Mouse (Mus musculus) heart, adult 2 months (tissue): Measurements from ENCODE around the gene Sf3b3. TPM values are rescaled to one million over a fixed set of nuclear protein-coding genes. Genes with fewer than 3 reads are reported as not detected.
"Not testable (repeated sequence)": the region's sequence is repeated elsewhere in the genome, so short reads cannot be mapped to it uniquely, and the experiment has no call there.

Experiments used
- DNase-seq, 2 experiments: peaks; one replicate each; pipeline ENCODE4 v3.0.0; 2021
- H3K27ac ChIP-seq: fragments of 200-600 bp; 2 replicates; pipeline ENCODE4 v1.8.1; 2022
- H3K27me3 ChIP-seq: fragments of 200-500 bp; 2 replicates; pipeline ENCODE4 v1.6.1; 2012; ENCODE audit warnings: mild to moderate bottlenecking, low read length, inconsistent platforms, mixed read lengths; ENCODE audit not compliant: control insufficient read depth, insufficient read depth
- H3K36me3 ChIP-seq: fragments of 200-500 bp; 2 replicates; pipeline ENCODE4 v1.6.1; 2012; ENCODE audit warnings: low read length, inconsistent platforms; ENCODE audit not compliant: control insufficient read depth, insufficient read depth
- H3K4me1 ChIP-seq: fragments of 200-500 bp; 2 replicates; pipeline ENCODE4 v1.6.1; 2011; ENCODE audit warnings: low read length; ENCODE audit not compliant: control insufficient read depth, insufficient read depth
- H3K4me3 ChIP-seq: fragments of 200-600 bp; 2 replicates; pipeline ENCODE4 v1.8.1; 2022
- H3K79me2 ChIP-seq: fragments of 200-500 bp; replicated peaks from 2 replicates; pipeline ENCODE4 v1.6.1; 2012; ENCODE audit warnings: mild to moderate bottlenecking, inconsistent platforms, low read length, moderate library complexity, mixed read lengths; ENCODE audit not compliant: control insufficient read depth, insufficient read depth
- H3K9ac ChIP-seq: fragments of 200-500 bp; 2 replicates; pipeline ENCODE4 v1.6.1; 2012; ENCODE audit warnings: low read depth, mild to moderate bottlenecking, control low read depth, inconsistent platforms, low read length, mixed read lengths
- CTCF ChIP-seq: fragments of 200-600 bp; IDR thresholded peaks from 2 replicates; pipeline ENCODE4 v1.8.1; 2022; ENCODE audit warnings: antibody characterized with exemption, mild to moderate bottlenecking, moderate library complexity
- EP300 ChIP-seq: fragments of 200-500 bp; IDR thresholded peaks from 2 replicates; pipeline ENCODE4 v1.6.1; 2011; ENCODE audit warnings: low read depth, low read length, control low read depth; ENCODE audit not compliant: insufficient read depth
- POLR2A ChIP-seq: fragments of 200-500 bp; IDR thresholded peaks from 2 replicates; pipeline ENCODE4 v1.6.1; 2011; ENCODE audit warnings: mild to moderate bottlenecking, low read depth, low read length, control low read depth; ENCODE audit not compliant: insufficient read depth
- WGBS: fragments of 180-500 bp; shearing (Covaris S2); methylation state at CpG from one replicate; pipeline ENCODE4 v1.1.7; 2018; 5-methylcytosine and 5-hydroxymethylcytosine counted together
- intact Hi-C: fragments of 180-260 bp; cut with DNase I; formaldehyde crosslinking; loops from one replicate; pipeline ENCODE4 v1.15.1; 2025
- polyA plus RNA-seq: library from polyadenylated mRNA; depleted of rRNA; stranded (reverse); fragments of >200 nt; gene quantifications from 2 replicates; pipeline ENCODE4 v1.2.3, GENCODE M21; 2012
- total RNA-seq, 2 experiments: library from RNA; stranded (reverse); gene quantifications; 2 replicates each; pipeline ENCODE4 v1.2.3; 2021

The Sf3b3 gene
- total and polyA plus RNA-seq, 3 experiments, result 19.2 to 39.7 (median 38.3) TPM

DNA sequence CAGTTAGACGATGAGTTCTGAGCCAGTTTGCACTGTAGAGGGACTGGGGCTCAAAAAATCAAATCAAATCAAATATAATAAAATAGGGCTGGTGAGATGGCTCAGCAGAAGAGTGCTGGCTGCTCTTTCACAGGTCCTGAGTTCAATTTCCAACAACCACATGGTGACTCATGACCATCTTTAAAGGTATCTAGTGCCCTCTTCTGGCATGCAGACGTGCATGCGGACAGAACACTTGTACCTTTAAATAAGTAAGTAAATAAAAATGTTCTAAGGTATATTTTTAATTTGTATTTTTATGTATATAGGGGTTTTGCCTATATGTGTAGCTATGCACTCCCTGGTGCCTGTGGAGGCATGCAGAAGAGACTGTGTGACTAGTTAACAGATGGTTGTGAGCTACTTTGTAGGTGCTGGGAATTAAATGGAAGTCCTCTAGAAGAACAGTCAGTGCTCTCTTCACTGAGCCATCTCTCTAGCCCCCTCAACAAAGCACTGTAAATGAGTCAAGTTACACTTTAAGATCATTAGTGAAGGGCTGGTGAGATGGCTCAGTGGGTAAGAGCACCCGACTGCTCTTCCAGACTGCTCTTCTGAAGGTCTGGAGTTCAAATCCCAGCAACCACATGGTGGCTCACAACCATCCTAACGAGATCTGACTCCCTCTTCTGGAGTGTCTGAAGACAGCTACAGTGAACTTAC, 10.3 kb upstream of the Sf3b3 start:
- 71% methylated on average over 5 of the region's 5 CpGs for WGBS

DNA sequence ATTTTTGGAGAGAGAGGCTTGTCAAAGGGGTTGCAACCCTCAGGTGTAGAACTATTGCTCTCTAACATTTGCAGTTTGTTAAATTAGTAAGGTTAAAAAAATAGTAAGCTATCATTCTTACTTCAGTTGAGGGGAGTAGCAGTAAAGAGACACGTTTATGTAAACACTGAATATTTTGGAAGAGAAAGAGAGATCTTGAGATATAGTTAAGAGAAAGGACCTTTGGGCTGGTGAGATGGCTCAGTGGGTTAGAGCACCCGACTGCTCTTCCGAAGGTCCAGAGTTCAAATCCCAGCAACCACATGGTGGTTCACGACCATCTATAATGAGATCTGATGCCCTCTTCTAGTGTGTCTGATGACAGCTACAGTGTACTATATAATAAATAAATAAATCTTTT, 9.5 kb upstream of the Sf3b3 start:
- H3K36me3 ChIP-seq, H3K27ac ChIP-seq, H3K27me3 ChIP-seq, H3K9ac ChIP-seq, H3K4me3 ChIP-seq, H3K4me1 ChIP-seq, H3K79me2 ChIP-seq, intact Hi-C loops, DNase-seq: not testable (repeated sequence)
- 85% methylated on average over 4 of the region's 4 CpGs for WGBS

More for the DNA sequence above, 10.3 kb upstream of the Sf3b3 start:
- Histone ChIP-seq H3K4me3 (no peak overlapping the region), H3K36me3 (peaks cover 6% of the 10 kb centered on the region), H3K79me2 (no peaks in the 10 kb centered on the region), H3K27ac (no peak overlapping the region), H3K4me1 (no peaks in the 10 kb centered on the region), H3K9ac (no peak overlapping the region), H3K27me3 (no peaks in the 10 kb centered on the region)
- no peak for DNase-seq
- peak; percentile 65 for TF ChIP-seq CTCF
- no peak for TF ChIP-seq EP300
- intact Hi-C loops, result no loop called here

DNA sequence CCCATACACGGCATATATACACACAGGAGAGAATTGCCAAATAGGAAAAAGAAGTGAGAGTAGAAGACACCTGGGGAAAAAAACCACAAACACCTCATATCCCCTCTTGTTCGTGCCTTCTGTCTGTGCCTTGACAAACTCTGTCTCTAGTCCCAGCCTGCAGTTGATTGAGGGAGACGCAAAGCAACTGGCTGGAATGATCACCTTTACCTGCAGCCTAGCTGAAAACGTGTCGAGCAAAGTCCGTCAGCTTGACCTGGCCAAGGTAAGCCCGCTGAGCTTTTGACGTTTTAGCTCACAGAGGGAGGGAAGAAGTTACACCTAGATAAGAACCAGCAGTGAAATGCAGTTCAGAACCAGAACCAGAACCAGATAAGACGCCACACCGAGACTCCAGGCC, 4.6 kb upstream of the Sf3b3 start:
- intact Hi-C loops, result no loop called here
- H3K79me2 ChIP-seq, result no peaks in the 10 kb centered on the region
- H3K27me3 ChIP-seq, result no peaks in the 10 kb centered on the region
- peaks cover 11% of the 10 kb centered on the region for H3K36me3 ChIP-seq
- DNase-seq, result no peak
- no peak overlapping the region for H3K27ac ChIP-seq
- H3K9ac ChIP-seq, result no peak overlapping the region
- no peak overlapping the region for H3K4me3 ChIP-seq
- TF ChIP-seq CTCF, result no peak
- no peak for TF ChIP-seq POLR2A
- no peak for TF ChIP-seq EP300
- H3K4me1 ChIP-seq, result peaks cover 2% of the 10 kb centered on the region; the same call in 1 of the 2 replicates
- 92% methylated on average over 10 of the region's 10 CpGs for WGBS

DNA sequence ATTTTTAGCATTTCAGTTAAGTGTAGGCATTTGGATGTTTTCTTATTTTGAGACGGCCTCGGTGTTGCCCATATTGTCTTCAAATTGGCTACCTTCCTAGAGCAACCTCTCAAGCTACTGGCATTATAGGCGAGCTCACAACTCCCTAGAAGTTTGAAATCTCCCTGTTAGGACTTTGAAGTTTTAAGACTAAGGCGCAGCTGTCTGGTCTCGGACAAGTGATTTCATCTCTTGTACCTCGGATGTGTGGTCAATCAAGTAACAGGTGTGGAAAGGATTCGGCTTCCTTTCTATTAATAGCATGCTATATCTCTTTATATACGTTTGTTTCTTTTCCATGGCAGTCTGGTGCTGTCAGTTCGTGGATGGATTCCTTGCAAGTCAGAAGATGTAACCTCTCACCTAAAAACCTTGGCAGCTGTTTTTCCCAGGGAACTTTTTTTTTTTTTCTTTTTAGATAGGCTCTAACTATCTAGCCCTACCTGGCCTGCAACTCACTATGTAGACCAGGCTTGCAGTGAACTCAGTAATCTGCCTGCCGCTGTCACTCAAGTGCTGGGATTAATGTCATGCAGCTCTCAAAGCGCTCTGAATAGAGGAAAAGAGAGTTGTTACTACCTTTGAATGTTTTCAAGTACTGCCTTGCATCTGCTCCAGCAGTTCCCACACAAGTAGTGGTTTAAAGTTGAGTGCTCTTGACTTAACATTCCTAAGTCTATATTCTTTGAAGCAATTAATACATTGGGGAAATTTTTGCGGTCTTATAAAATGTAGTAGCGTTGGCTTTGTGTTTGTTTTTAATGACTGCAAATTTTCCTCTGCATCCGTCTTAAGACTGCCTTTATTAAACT, 1.3 kb upstream of the Sf3b3 start:
- H3K4me1 ChIP-seq, result peaks cover 5% of the 10 kb centered on the region
- peak overlapping the region; percentile 83 for H3K4me3 ChIP-seq
- no peak overlapping the region for H3K9ac ChIP-seq
- DNase-seq, result no peak
- H3K79me2 ChIP-seq, result peaks cover 3% of the 10 kb centered on the region
- TF ChIP-seq POLR2A (no peak), CTCF (no peak), EP300 (no peak)
- H3K36me3 ChIP-seq, result peaks cover 14% of the 10 kb centered on the region
- intact Hi-C loops, result loop anchor here (10.0 kb wide), 1 partner anchor 203 kb away; no protein-coding TSS in a partner anchor
- H3K27me3 ChIP-seq, result no peaks in the 10 kb centered on the region
- peak overlapping the region; percentile 92; the same call in 1 of the 2 replicates for H3K27ac ChIP-seq
- 31% methylated on average over 14 of the region's 14 CpGs for whole genome bisulfite sequencing

DNA sequence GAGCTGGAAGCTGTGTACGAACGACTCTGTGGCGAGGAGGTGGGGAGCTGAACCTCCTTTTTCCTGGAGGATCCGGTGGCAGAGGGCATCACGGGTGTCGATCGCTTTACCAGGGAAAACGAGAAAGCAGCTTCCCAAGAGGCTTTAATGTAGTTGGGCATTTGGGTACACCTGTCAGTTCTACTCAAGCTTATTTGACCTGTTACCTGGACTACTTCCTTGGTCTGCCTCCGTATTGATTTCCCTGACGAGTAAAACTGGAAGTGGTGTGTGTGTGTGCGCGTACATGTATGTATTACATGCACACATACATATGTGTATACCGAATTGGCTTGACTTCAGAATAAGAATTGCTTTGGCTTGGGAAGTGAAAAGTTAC, 573 bp upstream of the Sf3b3 start:
- intact Hi-C loops, result loop anchor here (10.0 kb wide), 1 partner anchor 202 kb away; no protein-coding TSS in a partner anchor
- under 1% methylated on average over 13 of the region's 13 CpGs for WGBS
- Histone ChIP-seq H3K27me3 (no peaks in the 10 kb centered on the region), H3K4me1 (peaks cover 5% of the 10 kb centered on the region), H3K4me3 (peak overlapping the region; percentile 83), H3K36me3 (peaks cover 16% of the 10 kb centered on the region), H3K27ac (peak overlapping the region; percentile 92), H3K9ac (peak overlapping the region; percentile 88), H3K79me2 (peaks cover 3% of the 10 kb centered on the region)
- no peak for DNase-seq
- TF ChIP-seq POLR2A (no peak), CTCF (no peak), EP300 (no peak)

DNA sequence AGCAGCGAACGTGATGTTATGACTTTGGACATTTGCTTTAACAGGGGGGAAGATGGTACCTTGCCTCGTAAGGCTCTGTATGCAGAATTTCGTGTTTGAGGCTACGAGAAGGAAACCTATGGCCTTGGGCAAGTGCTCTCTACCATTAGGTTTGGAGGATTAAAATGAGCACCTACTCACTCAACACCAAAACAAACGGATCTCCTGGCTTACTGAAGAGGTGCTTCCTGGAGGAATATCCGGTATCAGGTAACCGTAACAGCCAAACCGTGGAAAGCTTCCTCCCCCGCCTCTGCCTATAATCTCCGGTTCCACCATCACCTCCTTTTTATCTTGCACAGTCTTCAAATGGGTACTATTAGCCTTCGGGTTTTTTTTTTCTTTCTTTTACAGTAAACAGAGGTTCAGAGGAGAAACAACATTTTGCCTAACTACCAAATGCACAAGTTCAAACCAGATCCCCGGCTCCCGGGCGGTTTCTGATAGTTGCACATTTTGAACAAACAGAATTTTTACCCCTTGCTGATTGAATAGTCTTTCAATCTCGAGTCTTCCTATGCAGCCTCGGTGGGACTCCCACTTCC, 674 bp downstream of the Sf3b3 start:
- Histone ChIP-seq H3K9ac (peak overlapping the region; percentile 85), H3K79me2 (peaks cover 5% of the 10 kb centered on the region), H3K36me3 (peaks cover 18% of the 10 kb centered on the region), H3K27ac (peak overlapping the region; percentile 92), H3K4me3 (peak overlapping the region; percentile 83), H3K4me1 (peaks cover 5% of the 10 kb centered on the region), H3K27me3 (no peaks in the 10 kb centered on the region)
- TF ChIP-seq CTCF (no peak), EP300 (no peak), POLR2A (no peak)
- DNase-seq, result peak in 1 of 2 experiments; percentile 6
- WGBS, result 3% methylated on average over 17 of the region's 17 CpGs
- intact Hi-C loops, result loop anchor here (1.0 to 10.0 kb wide), 2 partner anchors 201 to 210 kb away; partner anchors contain the start of gene Exosc6
